25 mouse cellular contexts compared by ENCODE assay signal in genomic region chr7:55750841-55751240, GRCm38 (mm10). TPM values are rescaled to one million over a fixed set of nuclear protein-coding genes. Genes with fewer than 3 reads are reported as not detected.
A peak's percentile ranks its signal among the peaks of the same experiment; 100 is the strongest.
DNase-seq lines count a peak whose midpoint lies in the region.
"Had no signal": no experiment of that assay in that cellular context is flagged by ENCODE, and none has a peak within 500 bp of the region (broad histone marks: within the 10 kb centered on the region; RNA-seq: fewer than 3 reads in every experiment).

No protein-coding gene starts in this region.

- DNase-seq in adrenal gland, adult (ENCODE audit: inconsistent age in 2 of 2, low spot score in 1 of 2) = peak; percentile 51 to 66
- DNase-seq in adrenal gland, postnatal 4 days (ENCODE audit: low spot score in 2 of 2) = no peak
- DNase-seq in adrenal gland, adult 2 months = peak; percentile 28
- no peak for DNase-seq in adrenal gland, adult 18-20 months (ENCODE audit: low spot score in 2 of 2)
- peak; percentile 28 for DNase-seq in adrenal gland, adult 8-10 months
- DNase-seq in adrenal gland, postnatal 10 days = no peak
- DNase-seq in adrenal gland, postnatal 14 days = peak; percentile 37
- no peak for DNase-seq in adrenal gland, postnatal 25 days
- DNase-seq: B cell, adult 2 months; cerebellum, adult 11 months; cerebellum, adult 11-12 months; cerebellum, adult 18-20 months; cerebellum, adult 2 months; cerebellum, adult 8-10 months; cerebellum, adult 9-10 months; cerebellum, adult 9-11 months; cerebellum, postnatal 10 days; cerebellum, postnatal 14 days; cerebellum, postnatal 25 days had no signal

RNA-seq across cellular contexts. Expression of gene Siglech, which starts 17.1 kb away (rescaled TPM):
- under 1 TPM in 1 of 2 experiments, not detected in 1; 0.28 TPM for total RNA-seq in adrenal gland, postnatal 4 days (2021)
- 1 to 10 TPM in 1 of 2 experiments, under 1 TPM in 1; 0.46 to 1.4 TPM for total RNA-seq in adrenal gland, adult 2 months (2021)
- 0.88 TPM in 2 replicates for polyA plus RNA-seq in adrenal gland, adult 2 months (2012; rRNA removed)
- under 1 TPM; 0.23 to 0.77 TPM for total RNA-seq in adrenal gland, adult 18-20 months (2021)
- total RNA-seq in adrenal gland, adult 8-10 months (2022) = 1 to 10 TPM in 3 of 4 experiments, under 1 TPM in 1; 0.87 to 1.6 (median 1.2) TPM
- total RNA-seq in adrenal gland, postnatal 10 days (2021) = 1 to 10 TPM in 1 of 2 experiments, under 1 TPM in 1; 0.93 to 1.5 TPM
- total RNA-seq in adrenal gland, postnatal 14 days (2021) = 0.22 and 4.1 TPM in 2 replicates
- 0.30 and 0.62 TPM in 2 replicates for total RNA-seq in adrenal gland, postnatal 25 days (2021)
- total RNA-seq: ES-E14, MEL had no signal
- polyA plus RNA-seq: activated CD4-positive, CD25-positive, alpha-beta regulatory T cell, adult 4 months; C2C12; G1E; Patski had no signal

RNA-seq across cellular contexts. Expression of gene Tubgcp5, which starts 43.1 kb away (rescaled TPM):
- total RNA-seq in adrenal gland, postnatal 4 days (2021) = 10 to 100 TPM; 35.3 to 40.4 TPM
- 10 to 100 TPM; 14.8 to 19.5 TPM for total RNA-seq in adrenal gland, adult 2 months (2021)
- polyA plus RNA-seq in adrenal gland, adult 2 months (2012; rRNA removed) = 2.0 and 2.6 TPM in 2 replicates
- 10 to 100 TPM; 10.7 to 15.4 TPM for total RNA-seq in adrenal gland, adult 18-20 months (2021)
- 10 to 100 TPM; 21.7 to 31.7 (median 25.2) TPM for total RNA-seq in adrenal gland, adult 8-10 months (2022)
- 10 to 100 TPM; 20.2 to 24.5 TPM for total RNA-seq in adrenal gland, postnatal 10 days (2021)
- 19.0 and 21.3 TPM in 2 replicates for total RNA-seq in adrenal gland, postnatal 14 days (2021)
- 19.1 and 30.5 TPM in 2 replicates for total RNA-seq in adrenal gland, postnatal 25 days (2021)

Comparison
In these comparisons a context has a peak if more than half of its experiments do, and no peak if none do; other contexts are left out.
1. DNase-seq: peak in adrenal gland, adult (2 of 2), adrenal gland, adult 2 months (single experiment), adrenal gland, adult 8-10 months (single experiment) and adrenal gland, postnatal 14 days (single experiment); none in adrenal gland, postnatal 4 days (0 of 2), adrenal gland, adult 18-20 months (0 of 2), adrenal gland, postnatal 10 days (single experiment) and adrenal gland, postnatal 25 days (single experiment).